Mouse (Mus musculus) hindbrain, embryonic 12.5 days (tissue): ENCODE data around the gene 1700049E17Rik1. TPM values are rescaled to one million over a fixed set of nuclear protein-coding genes. Genes with fewer than 3 reads are reported as not detected.
"Not testable (repeated sequence)": the region's sequence is repeated elsewhere in the genome, so short reads cannot be mapped to it uniquely, and the experiment has no call there.

Experiments
- ATAC-seq: fragments of 200-750 bp; cut with Nextera tagmentation; 2 replicates; pipeline ENCODE4 v1.8.0; 2017; ENCODE audit warnings: moderate TSS enrichment; ENCODE audit not compliant: low FRiP score
- H3K27ac ChIP-seq: fragments of 300-500 bp; sonication (generic); 2 replicates; pipeline ENCODE4 v1.5.1; 2016; ENCODE audit warnings: mild to moderate bottlenecking
- H3K27me3 ChIP-seq: fragments of 300-500 bp; sonication (generic); 2 replicates; pipeline ENCODE4 v1.6.1; 2016; ENCODE audit warnings: mild to moderate bottlenecking
- H3K36me3 ChIP-seq: fragments of 300-500 bp; sonication (generic); 2 replicates; pipeline ENCODE4 v1.6.1; 2016; ENCODE audit warnings: mild to moderate bottlenecking
- H3K4me1 ChIP-seq: fragments of 300-500 bp; sonication (generic); 2 replicates; pipeline ENCODE4 v1.6.1; 2016
- H3K4me2 ChIP-seq: fragments of 300-500 bp; sonication (generic); replicated peaks from 2 replicates; pipeline ENCODE4 v1.6.1; 2016; ENCODE audit warnings: mild to moderate bottlenecking
- H3K4me3 ChIP-seq: fragments of 300-500 bp; sonication (generic); 2 replicates; pipeline ENCODE4 v1.5.1; 2016; ENCODE audit warnings: mild to moderate bottlenecking
- H3K9ac ChIP-seq: fragments of 300-500 bp; sonication (generic); 2 replicates; pipeline ENCODE4 v1.6.1; 2016; ENCODE audit warnings: mild to moderate bottlenecking, moderate library complexity
- H3K9me3 ChIP-seq: fragments of 300-500 bp; sonication (generic); replicated peaks from 2 replicates; pipeline ENCODE4 v1.6.1; 2016; ENCODE audit warnings: mild to moderate bottlenecking
- WGBS: fragments of 180-500 bp; shearing (Covaris S2); methylation state at CpG from one replicate; pipeline ENCODE4 v1.1.7; 2016; 5-methylcytosine and 5-hydroxymethylcytosine counted together
- polyA plus RNA-seq: library from polyadenylated mRNA; unstranded; fragments of >200 nt; fragmentation: Nextera tagmentation; extraction: Ambion mirVana; gene quantifications from 2 replicates; pipeline ENCODE4 v1.2.1, GENCODE M21; 2016

1700049E17Rik1 gene
- not detected in 2 replicates for polyA plus RNA-seq

GRCm38 (mm10) chr14:41924649-41925048 is at the start of gene 1700049E17Rik1:
Gene 1700049E17Rik1, plus strand, starts transcription at chr14:41924949.
- H3K4me2 ChIP-seq, H3K4me3 ChIP-seq, H3K4me1 ChIP-seq, H3K9me3 ChIP-seq, H3K36me3 ChIP-seq, H3K9ac ChIP-seq, ATAC-seq, H3K27me3 ChIP-seq, H3K27ac ChIP-seq: not testable (repeated sequence)
- WGBS = no CpG with 5 or more reads among the region's 1 CpGs

GRCm38 (mm10) chr14:41907190-41907589 is 17.6 kb upstream of the 1700049E17Rik1 start, which contains the start of gene Gm7980:
Gene Gm7980, minus strand, starts transcription at chr14:41907290.
- H3K4me2 ChIP-seq, H3K4me3 ChIP-seq, H3K9ac ChIP-seq, H3K9me3 ChIP-seq, H3K36me3 ChIP-seq, ATAC-seq, H3K4me1 ChIP-seq, H3K27ac ChIP-seq, H3K27me3 ChIP-seq: not testable (repeated sequence)
- WGBS = no CpG with 5 or more reads among the region's 2 CpGs

GRCm38 (mm10) chr14:41943695-41944094 is 18.9 kb downstream of the 1700049E17Rik1 start, which contains the start of gene 1700024B05Rik:
Gene 1700024B05Rik, plus strand, starts transcription at chr14:41943995.
- not testable (repeated sequence) for H3K4me2 ChIP-seq, H3K9me3 ChIP-seq, H3K4me3 ChIP-seq, H3K4me1 ChIP-seq, H3K27me3 ChIP-seq, H3K27ac ChIP-seq, ATAC-seq, H3K36me3 ChIP-seq, H3K9ac ChIP-seq
- WGBS = 73% methylated on average over 2 of the region's 2 CpGs

GRCm38 (mm10) chr14:41964095-41964494 is 39.3 kb downstream of the 1700049E17Rik1 start:
- H3K36me3 ChIP-seq, H3K27ac ChIP-seq, H3K27me3 ChIP-seq, ATAC-seq, H3K9ac ChIP-seq, H3K9me3 ChIP-seq, H3K4me3 ChIP-seq, H3K4me2 ChIP-seq, H3K4me1 ChIP-seq: not testable (repeated sequence)
- WGBS = 72% methylated on average over 4 of the region's 4 CpGs

- not testable (repeated sequence) for H3K4me2 ChIP-seq, H3K4me3 ChIP-seq, H3K27me3 ChIP-seq, H3K9ac ChIP-seq, ATAC-seq, H3K9me3 ChIP-seq, H3K36me3 ChIP-seq, H3K27ac ChIP-seq, H3K4me1 ChIP-seq
- 84% methylated on average over 1 of the region's 1 CpGs for WGBS
These were observed 43.1 kb downstream of the 1700049E17Rik1 start, which contains the start of gene Gm6401 for GRCm38 (mm10) chr14:41967827-41968226. Gene Gm6401, minus strand, starts transcription at chr14:41967927.

GRCm38 (mm10) chr14:41968596-41968995 is 43.8 kb downstream of the 1700049E17Rik1 start:
- not testable (repeated sequence) for H3K4me1 ChIP-seq, H3K9me3 ChIP-seq, H3K27me3 ChIP-seq, H3K9ac ChIP-seq, ATAC-seq, H3K27ac ChIP-seq, H3K36me3 ChIP-seq, H3K4me3 ChIP-seq, H3K4me2 ChIP-seq
- 64% methylated on average over 3 of the region's 3 CpGs for WGBS

Other genes starting within 250 kb of the 1700049E17Rik1 start
- gene Gm8068, start 223.1 kb upstream of the 1700049E17Rik1 start, polyA plus RNA-seq = not detected in 2 replicates
- not detected in 2 replicates for gene Gm7929, start 174.3 kb upstream of the 1700049E17Rik1 start, polyA plus RNA-seq
- not detected in 2 replicates for gene Gm47189, start 152.5 kb upstream of the 1700049E17Rik1 start, polyA plus RNA-seq
- not detected in 2 replicates for gene Gm7980, start 17.7 kb upstream of the 1700049E17Rik1 start, polyA plus RNA-seq
- gene 1700024B05Rik, start 19.0 kb downstream of the 1700049E17Rik1 start, polyA plus RNA-seq = not detected in 2 replicates
- gene Gm6401, start 43.0 kb downstream of the 1700049E17Rik1 start, polyA plus RNA-seq = not detected in 2 replicates
- not detected in 2 replicates for gene Gm3543, start 58.4 kb downstream of the 1700049E17Rik1 start, polyA plus RNA-seq
- not detected in 2 replicates for gene Gm7951, start 192.4 kb downstream of the 1700049E17Rik1 start, polyA plus RNA-seq
- not detected in 2 replicates for gene Gm17027, start 237.7 kb downstream of the 1700049E17Rik1 start, polyA plus RNA-seq